Mouse (Mus musculus) cerebellum, adult 2 months (tissue): Measurements from ENCODE around the gene Zdhhc8.

Experiments used
- CTCF ChIP-seq: fragments of 200-500 bp; IDR thresholded peaks from 2 replicates; pipeline ENCODE4 v1.5.1; 2011; ENCODE audit warnings: low read depth, mild to moderate bottlenecking, control low read depth, low read length, moderate library complexity, borderline replicate concordance; ENCODE audit not compliant: insufficient read depth
- POLR2A ChIP-seq: fragments of 200-500 bp; IDR thresholded peaks from 2 replicates; pipeline ENCODE4 v1.6.1; 2011; ENCODE audit warnings: low read length, control low read depth, borderline replicate concordance; ENCODE audit not compliant: insufficient read depth

DNA sequence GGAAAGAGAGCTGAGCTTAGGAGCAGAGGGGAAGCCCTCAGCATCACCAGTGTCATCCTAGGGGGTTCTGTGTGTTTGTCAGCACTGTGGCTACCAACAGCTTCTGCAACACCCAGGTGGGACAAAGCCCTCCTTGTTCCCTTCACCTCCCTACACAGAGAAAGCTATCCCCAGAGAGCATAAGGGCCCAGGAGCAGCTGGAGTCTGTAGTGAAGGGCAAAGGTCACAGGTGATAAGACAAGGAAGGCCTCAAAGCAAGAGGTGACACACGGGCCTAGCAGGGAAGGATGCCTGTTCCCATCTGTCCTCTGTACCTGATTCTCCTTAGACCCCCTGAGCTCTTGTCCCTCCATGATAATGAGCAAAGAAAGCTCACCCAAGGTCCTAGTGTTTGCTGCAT is 33.3 kb downstream of the Zdhhc8 start:
- TF ChIP-seq CTCF, result no peak
- no peak for TF ChIP-seq POLR2A
